In the genomic region with DNA sequence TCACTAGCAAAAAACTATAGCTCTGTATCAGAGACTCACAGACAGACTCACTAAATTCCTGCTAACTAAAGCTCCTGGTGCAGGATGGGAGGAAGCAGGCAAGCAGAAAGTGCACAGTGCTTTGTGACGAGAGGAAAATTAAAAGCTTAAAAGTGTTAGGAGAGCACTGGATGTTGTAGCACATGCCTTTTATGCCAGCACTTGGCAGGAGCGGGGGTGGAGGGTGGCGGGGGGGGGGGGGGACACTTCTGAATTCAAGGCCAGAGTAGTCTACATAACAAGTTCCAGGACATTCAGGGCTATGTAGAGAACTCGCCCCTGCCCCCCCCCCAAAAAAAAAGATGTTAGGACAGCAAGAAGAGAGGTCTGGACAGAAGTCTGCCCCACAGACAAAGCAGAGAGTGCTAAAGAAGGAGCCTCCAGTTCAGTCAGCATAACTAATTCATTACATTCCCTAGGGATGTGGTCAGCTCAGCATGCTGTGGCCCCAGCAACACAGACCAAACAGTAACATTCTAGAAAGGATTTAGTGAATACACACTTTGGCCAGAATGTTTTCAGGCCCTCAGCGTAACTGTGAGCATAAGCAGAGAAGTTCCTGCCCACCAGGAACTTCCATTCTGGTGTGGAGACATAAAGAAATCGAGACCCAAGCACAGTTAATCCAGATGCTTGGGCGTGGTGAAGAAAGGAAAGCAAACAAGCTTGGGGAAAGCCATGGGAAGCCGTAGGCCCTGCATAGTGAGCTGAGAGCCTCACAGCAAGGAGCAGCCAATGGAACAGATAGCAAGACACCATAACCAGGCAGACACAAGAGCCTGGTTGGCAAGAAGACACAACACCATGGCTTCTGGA, we compare ENCODE assay signal across 11 mouse cellular contexts. TPM values are rescaled to one million over a fixed set of nuclear protein-coding genes. Genes with fewer than 3 reads are reported as not detected.
DNase-seq lines count a peak whose midpoint lies in the region; ATAC-seq lines count a peak whose summit lies in the region.
"Had no signal": no experiment of that assay in that cellular context is flagged by ENCODE, and none has a peak within 500 bp of the region (broad histone marks: within the 10 kb centered on the region; RNA-seq: fewer than 3 reads in every experiment).

No protein-coding gene starts in this region.

- no peaks in the 10 kb centered on the region for H3K9me3 ChIP-seq in hindbrain, embryonic 11.5 days (ENCODE audit: control insufficient read depth, low read length)
- no peaks in the 10 kb centered on the region for H3K9me3 ChIP-seq in hindbrain, embryonic 13.5 days
- no peaks in the 10 kb centered on the region for H3K9me3 ChIP-seq in embryonic facial prominence, embryonic 14.5 days (ENCODE audit: control insufficient read depth, low read length)
- H3K9me3 ChIP-seq in midbrain, embryonic 14.5 days (ENCODE audit: control insufficient read depth, low read length): no peaks in the 10 kb centered on the region

- H3K36me3 ChIP-seq in hindbrain, embryonic 11.5 days (ENCODE audit: control insufficient read depth, insufficient read depth, low read length): no peaks in the 10 kb centered on the region
- H3K36me3 ChIP-seq in hindbrain, embryonic 13.5 days: no peaks in the 10 kb centered on the region
- H3K36me3 ChIP-seq in embryonic facial prominence, embryonic 14.5 days (ENCODE audit: control insufficient read depth, insufficient read depth, low read length): no peaks in the 10 kb centered on the region
- H3K36me3 ChIP-seq in midbrain, embryonic 14.5 days (ENCODE audit: control insufficient read depth, insufficient read depth, low read length): no peaks in the 10 kb centered on the region

- H3K4me2 ChIP-seq in hindbrain, embryonic 11.5 days (replicated peaks; ENCODE audit: low read depth, low read length): no peak overlapping the region
- H3K4me2 ChIP-seq in hindbrain, embryonic 13.5 days: no peak overlapping the region
- H3K4me2 ChIP-seq in embryonic facial prominence, embryonic 14.5 days (ENCODE audit: low read depth, low read length): no peak overlapping the region
- H3K4me2 ChIP-seq in midbrain, embryonic 14.5 days (ENCODE audit: low read length): no peak overlapping the region
- H3K4me2 ChIP-seq: lung, embryonic 14.5 days had no signal

- no peak overlapping the region for H3K9ac ChIP-seq in hindbrain, embryonic 11.5 days (ENCODE audit: low read depth, low read length)
- H3K9ac ChIP-seq in hindbrain, embryonic 13.5 days: no peak overlapping the region
- H3K9ac ChIP-seq in embryonic facial prominence, embryonic 14.5 days (ENCODE audit: low read depth, low read length): no peak overlapping the region
- H3K9ac ChIP-seq in midbrain, embryonic 14.5 days (replicated peaks; ENCODE audit: low read length): no peak overlapping the region
- H3K9ac ChIP-seq: lung, embryonic 14.5 days had no signal

- no peak overlapping the region for H3K27ac ChIP-seq in hindbrain, embryonic 11.5 days (ENCODE audit: low read depth, low read length)
- no peak overlapping the region for H3K27ac ChIP-seq in hindbrain, embryonic 13.5 days
- H3K27ac ChIP-seq in embryonic facial prominence, embryonic 14.5 days (replicated peaks; ENCODE audit: low read depth, low read length): no peak overlapping the region
- no peak overlapping the region for H3K27ac ChIP-seq in midbrain, embryonic 14.5 days (replicated peaks; ENCODE audit: low read depth, low read length)

- peak; percentile 60; the same call in 1 of the 2 replicates for ATAC-seq in hindbrain, embryonic 11.5 days (ENCODE audit: low FRiP score)
- ATAC-seq in hindbrain, embryonic 13.5 days (ENCODE audit: low FRiP score): no peak
- no peak for ATAC-seq in embryonic facial prominence, embryonic 14.5 days (ENCODE audit: low read depth)
- ATAC-seq in midbrain, embryonic 14.5 days (ENCODE audit: low FRiP score, low TSS enrichment): no peak
- ATAC-seq: activated CD4-positive, CD25-positive, alpha-beta regulatory T cell, adult 4 months had no signal

- DNase-seq in hindbrain, embryonic 11.5 days (ENCODE audit: low spot score): no peak
- peak; percentile 87 for DNase-seq in Muller cell, postnatal 12 days (ENCODE audit: inconsistent ontology term)
- DNase-seq in embryonic facial prominence, embryonic 14.5 days (ENCODE audit: low spot score): peak; percentile 20
- DNase-seq in midbrain, embryonic 14.5 days: peak; percentile 19
- DNase-seq in kidney, postnatal 4 days: no peak
- no peak for DNase-seq in cerebellum, adult 18-20 months
- no peak for DNase-seq in urinary bladder, adult 2 months (ENCODE audit: low spot score)
- DNase-seq: kidney, adult 11 months; lung, embryonic 14.5 days had no signal

- H3K4me1 ChIP-seq in hindbrain, embryonic 11.5 days (replicated peaks; ENCODE audit: control insufficient read depth, insufficient read depth, low read length): 0 out of 2 replicates have a peak, but pooled peaks cover 2% of the 10 kb centered on the region
- 0 out of 2 replicates have a peak, but pooled peaks cover 6% of the 10 kb centered on the region for H3K4me1 ChIP-seq in hindbrain, embryonic 13.5 days (replicated peaks)
- H3K4me1 ChIP-seq in embryonic facial prominence, embryonic 14.5 days (ENCODE audit: control insufficient read depth, insufficient read depth, low read length): no peaks in the 10 kb centered on the region
- no peaks in the 10 kb centered on the region for H3K4me1 ChIP-seq in midbrain, embryonic 14.5 days (ENCODE audit: control insufficient read depth, insufficient read depth, low read length)

- H3K27me3 ChIP-seq in hindbrain, embryonic 11.5 days (ENCODE audit: control insufficient read depth, insufficient read depth, low read length): no peaks in the 10 kb centered on the region
- no peaks in the 10 kb centered on the region for H3K27me3 ChIP-seq in hindbrain, embryonic 13.5 days
- no peaks in the 10 kb centered on the region for H3K27me3 ChIP-seq in embryonic facial prominence, embryonic 14.5 days (replicated peaks; ENCODE audit: control insufficient read depth, insufficient read depth, low read length)
- H3K27me3 ChIP-seq in midbrain, embryonic 14.5 days (ENCODE audit: control insufficient read depth, insufficient read depth, low read length): no peaks in the 10 kb centered on the region

- no peak overlapping the region for H3K4me3 ChIP-seq in hindbrain, embryonic 11.5 days (ENCODE audit: low read depth, low read length)
- no peak overlapping the region for H3K4me3 ChIP-seq in hindbrain, embryonic 13.5 days
- H3K4me3 ChIP-seq in embryonic facial prominence, embryonic 14.5 days (ENCODE audit: low read depth, low read length): no peak overlapping the region
- no peak overlapping the region for H3K4me3 ChIP-seq in midbrain, embryonic 14.5 days (replicated peaks; ENCODE audit: low read depth, low read length)

- 51% methylated on average over 7 of the region's 8 CpGs for WGBS in hindbrain, embryonic 11.5 days
- 55% methylated on average over 7 of the region's 8 CpGs for WGBS in hindbrain, embryonic 13.5 days
- 37% methylated on average over 8 of the region's 8 CpGs for WGBS in embryonic facial prominence, embryonic 14.5 days
- WGBS in midbrain, embryonic 14.5 days: 23% methylated on average over 8 of the region's 8 CpGs

RNA-seq across cellular contexts. Expression of a gene that starts 4.1 kb away (rescaled TPM):
- 0.12 TPM in 1 of 2 replicates, not detected in the other for polyA plus RNA-seq in hindbrain, embryonic 11.5 days (2014; fragmentation: Nextera tagmentation; extraction: Ambion mirVana)
- 0.26 TPM in 1 of 2 replicates, not detected in the other for polyA plus RNA-seq in hindbrain, embryonic 13.5 days (2015; fragmentation: Nextera tagmentation; extraction: Ambion mirVana)
- polyA plus RNA-seq in embryonic facial prominence, embryonic 14.5 days (2014; fragmentation: Nextera tagmentation; extraction: Ambion mirVana): 0.19 TPM in 1 of 2 replicates, not detected in the other
- 0.12 and 0.16 TPM in 2 replicates for polyA plus RNA-seq in midbrain, embryonic 14.5 days (2014; fragmentation: Nextera tagmentation; extraction: Ambion mirVana)
- not detected in 2 replicates for polyA plus RNA-seq in urinary bladder, adult 2 months (2012; rRNA removed)

RNA-seq across cellular contexts. Expression of a gene that starts 14.0 kb away (rescaled TPM):
- polyA plus RNA-seq in hindbrain, embryonic 11.5 days (2014; fragmentation: Nextera tagmentation; extraction: Ambion mirVana): 48.0 and 48.1 TPM in 2 replicates
- polyA plus RNA-seq in hindbrain, embryonic 13.5 days (2015; fragmentation: Nextera tagmentation; extraction: Ambion mirVana): 37.4 and 37.6 TPM in 2 replicates
- 35.4 and 42.2 TPM in 2 replicates for polyA plus RNA-seq in embryonic facial prominence, embryonic 14.5 days (2014; fragmentation: Nextera tagmentation; extraction: Ambion mirVana)
- polyA plus RNA-seq in midbrain, embryonic 14.5 days (2014; fragmentation: Nextera tagmentation; extraction: Ambion mirVana): 43.4 and 46.2 TPM in 2 replicates
- polyA plus RNA-seq in urinary bladder, adult 2 months (2012; rRNA removed): 36.3 and 40.9 TPM in 2 replicates

RNA-seq across cellular contexts. Expression of a gene that starts 33.2 kb away (rescaled TPM):
- 31.0 and 39.5 TPM in 2 replicates for polyA plus RNA-seq in hindbrain, embryonic 11.5 days (2014; fragmentation: Nextera tagmentation; extraction: Ambion mirVana)
- polyA plus RNA-seq in hindbrain, embryonic 13.5 days (2015; fragmentation: Nextera tagmentation; extraction: Ambion mirVana): 39.2 and 43.7 TPM in 2 replicates
- 25.1 and 27.8 TPM in 2 replicates for polyA plus RNA-seq in embryonic facial prominence, embryonic 14.5 days (2014; fragmentation: Nextera tagmentation; extraction: Ambion mirVana)
- 28.8 and 42.6 TPM in 2 replicates for polyA plus RNA-seq in midbrain, embryonic 14.5 days (2014; fragmentation: Nextera tagmentation; extraction: Ambion mirVana)
- polyA plus RNA-seq in urinary bladder, adult 2 months (2012; rRNA removed): 40.2 and 56.0 TPM in 2 replicates

Comparison
In these comparisons a context has a peak if more than half of its experiments do, and no peak if none do; other contexts are left out.
1. DNase-seq: peak in Muller cell, postnatal 12 days (single experiment), embryonic facial prominence, embryonic 14.5 days (single experiment) and midbrain, embryonic 14.5 days (single experiment); none in hindbrain, embryonic 11.5 days (single experiment), kidney, postnatal 4 days (0 of 2), cerebellum, adult 18-20 months (0 of 2) and urinary bladder, adult 2 months (single experiment).